Mouse (Mus musculus): ENCODE measurements at regions not wholly inside any gene's neighbourhood (a gene's known extent, or its start where the extent isn't known, plus 50 kb on each side); places are given as distances from the start of the nearest gene placed in this dataset.

DNA sequence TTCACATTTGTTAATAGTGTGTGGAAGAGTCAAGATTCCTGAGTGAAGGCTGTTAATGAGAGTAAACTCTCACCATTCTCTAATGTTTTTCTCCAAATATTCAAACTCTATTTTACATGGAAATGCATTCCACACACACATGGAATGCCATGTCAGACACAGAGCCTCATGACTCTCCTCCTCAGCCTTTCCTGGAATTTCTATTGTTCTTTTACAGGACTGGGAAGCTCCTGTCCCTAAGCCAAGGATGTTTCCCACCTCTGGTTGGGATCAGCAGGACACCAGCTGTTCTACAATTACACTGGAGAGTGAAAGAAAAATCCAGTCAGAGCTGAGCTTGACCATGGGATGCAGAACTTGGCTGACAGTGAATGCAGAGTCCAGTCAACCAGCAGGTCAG is 309.3 kb upstream of the Rasgrp1 start:
- TF ChIP-seq CTCF (IDR thresholded peaks at IDR 0.05; ENCODE audit: low read depth) (no peak), EP300 (IDR thresholded peaks at IDR 0.05; ENCODE audit: low read depth) (no peak)

Data from liver, postnatal 0 days (tissue).